Mouse (Mus musculus): ENCODE results near the gene Gm10337.

The Gm10337 gene

GRCm38 (mm10) chr15:102503447-102503846 is at the start of gene Gm10337:
Gene Gm10337 (plus strand): TSS chr15:102503722.
- in situ Hi-C loops (cut with MboI; ENCODE audit: low sequenced_read_pairs) = no loop called here

GRCm38 (mm10) chr15:102455993-102456392 is 47.5 kb upstream of the Gm10337 start:
- in situ Hi-C loops (cut with MboI; ENCODE audit: low sequenced_read_pairs) = no loop called here

- in situ Hi-C loops (cut with MboI; ENCODE audit: low sequenced_read_pairs) = no loop called here
Measured at GRCm38 (mm10) chr15:102458050-102458736, 45.3 kb upstream of the Gm10337 start.

GRCm38 (mm10) chr15:102458904-102459317 is 44.6 kb upstream of the Gm10337 start, which contains the start of gene Prr13:
Gene Prr13 (plus strand): TSS chr15:102459028.
- in situ Hi-C loops (cut with MboI; ENCODE audit: low sequenced_read_pairs) = no loop called here

GRCm38 (mm10) chr15:102459381-102459780 is 44.1 kb upstream of the Gm10337 start:
- in situ Hi-C loops (cut with MboI; ENCODE audit: low sequenced_read_pairs) = no loop called here

- in situ Hi-C loops (cut with MboI; ENCODE audit: low sequenced_read_pairs) = no loop called here
Measured at GRCm38 (mm10) chr15:102459847-102460246, 43.7 kb upstream of the Gm10337 start.

- in situ Hi-C loops (cut with MboI; ENCODE audit: low sequenced_read_pairs) = no loop called here
Measured at GRCm38 (mm10) chr15:102460409-102460808, 43.1 kb upstream of the Gm10337 start.

- in situ Hi-C loops (cut with MboI; ENCODE audit: low sequenced_read_pairs) = no loop called here
Measured at GRCm38 (mm10) chr15:102460971-102461370, 42.6 kb upstream of the Gm10337 start.

- in situ Hi-C loops (cut with MboI; ENCODE audit: low sequenced_read_pairs) = no loop called here
Measured at GRCm38 (mm10) chr15:102461430-102462075, 42.0 kb upstream of the Gm10337 start.

- in situ Hi-C loops (cut with MboI; ENCODE audit: low sequenced_read_pairs) = no loop called here
Measured at GRCm38 (mm10) chr15:102463666-102464065, 39.9 kb upstream of the Gm10337 start.

- in situ Hi-C loops (cut with MboI; ENCODE audit: low sequenced_read_pairs) = no loop called here
Measured at GRCm38 (mm10) chr15:102468675-102469370, 34.7 kb upstream of the Gm10337 start.

- in situ Hi-C loops (cut with MboI; ENCODE audit: low sequenced_read_pairs) = no loop called here
Measured at GRCm38 (mm10) chr15:102470183-102470604, 33.3 kb upstream of the Gm10337 start, which contains the start of gene Pcbp2. Gene Pcbp2 (plus strand): TSS chr15:102470539.

GRCm38 (mm10) chr15:102470605-102471294 is 32.8 kb upstream of the Gm10337 start:
- in situ Hi-C loops (cut with MboI; ENCODE audit: low sequenced_read_pairs) = no loop called here

GRCm38 (mm10) chr15:102471295-102471645 is 32.3 kb upstream of the Gm10337 start:
- in situ Hi-C loops (cut with MboI; ENCODE audit: low sequenced_read_pairs) = no loop called here

GRCm38 (mm10) chr15:102471727-102472126 is 31.8 kb upstream of the Gm10337 start:
- in situ Hi-C loops (cut with MboI; ENCODE audit: low sequenced_read_pairs) = no loop called here

- in situ Hi-C loops (cut with MboI; ENCODE audit: low sequenced_read_pairs) = no loop called here
Measured at GRCm38 (mm10) chr15:102473246-102473645, 30.3 kb upstream of the Gm10337 start.

- in situ Hi-C loops (cut with MboI; ENCODE audit: low sequenced_read_pairs) = no loop called here
Measured at GRCm38 (mm10) chr15:102474520-102474919, 29.0 kb upstream of the Gm10337 start.

GRCm38 (mm10) chr15:102483136-102483535 is 20.4 kb upstream of the Gm10337 start:
- in situ Hi-C loops (cut with MboI; ENCODE audit: low sequenced_read_pairs) = no loop called here

- in situ Hi-C loops (cut with MboI; ENCODE audit: low sequenced_read_pairs) = no loop called here
Measured at GRCm38 (mm10) chr15:102485853-102486252, 17.7 kb upstream of the Gm10337 start.

GRCm38 (mm10) chr15:102487664-102488063 is 15.9 kb upstream of the Gm10337 start:
- in situ Hi-C loops (cut with MboI; ENCODE audit: low sequenced_read_pairs) = no loop called here

- in situ Hi-C loops (cut with MboI; ENCODE audit: low sequenced_read_pairs) = no loop called here
Measured at GRCm38 (mm10) chr15:102498322-102498721, 5.2 kb upstream of the Gm10337 start.

Data from CH12F3 (cell line).